Mouse (Mus musculus) MEL (cell line): ENCODE data around the gene Col23a1. TPM values are rescaled to one million over a fixed set of nuclear protein-coding genes. Genes with fewer than 3 reads are reported as not detected.

Source experiments
- DNase-seq: peaks from one replicate; pipeline ENCODE4 v3.0.0; 2011; ENCODE audit warnings: low read depth, low spot score
- H3K27ac ChIP-seq: 2 replicates; pipeline ENCODE4 v1.5.1; 2012; ENCODE audit warnings: low read depth, mild to moderate bottlenecking, control low read depth, low read length, moderate library complexity; ENCODE audit not compliant: control insufficient read depth
- H3K27me3 ChIP-seq, 2 experiments: fragments of 150-350 bp in 1 of 2; sonication (generic) in 1 of 2; 2 replicates each; pipeline ENCODE4 v1.6.1; 2012; ENCODE audit warnings: low read length in 2 of 2, mild to moderate bottlenecking in 2 of 2, improper control_type of control experiment in 1 of 2, moderate library complexity in 1 of 2; ENCODE audit not compliant: insufficient read depth in 2 of 2, control insufficient read depth in 1 of 2
- H3K36me3 ChIP-seq, 2 experiments: 2 replicates each; pipeline ENCODE4 v1.6.1; 2012 to 2014; ENCODE audit warnings: low read length in 2 of 2, improper control_type of control experiment in 1 of 2, inconsistent platforms in 1 of 2, mild to moderate bottlenecking in 1 of 2; ENCODE audit not compliant: insufficient read depth in 2 of 2, control insufficient read depth in 1 of 2
- H3K4me1 ChIP-seq, 2 experiments: fragments of 150-350 bp in 1 of 2; sonication (generic) in 1 of 2; 2 replicates each; pipeline ENCODE4 v1.6.1; 2012; ENCODE audit warnings: low read length in 2 of 2, improper control_type of control experiment in 1 of 2, mild to moderate bottlenecking in 1 of 2; ENCODE audit not compliant: insufficient read depth in 2 of 2, control insufficient read depth in 1 of 2
- H3K4me3 ChIP-seq, 2 experiments: fragments of 150-350 bp in 1 of 2; sonication (generic) in 1 of 2; 2 replicates each; pipeline ENCODE4 v1.5.1; 2012; ENCODE audit warnings: low read depth in 2 of 2, low read length in 2 of 2, mild to moderate bottlenecking in 2 of 2, moderate library complexity in 2 of 2, control low read depth in 1 of 2, improper control_type of control experiment in 1 of 2; ENCODE audit not compliant: control insufficient read depth in 1 of 2, insufficient read depth in 1 of 2
- H3K79me2 ChIP-seq: 2 replicates; pipeline ENCODE4 v1.6.1; 2012; ENCODE audit warnings: mild to moderate bottlenecking, low read length, moderate library complexity; ENCODE audit not compliant: control insufficient read depth, poor library complexity, insufficient read depth
- H3K9ac ChIP-seq: 2 replicates; pipeline ENCODE4 v1.6.1; 2012; ENCODE audit warnings: low read depth, mild to moderate bottlenecking, control low read depth, low read length, moderate library complexity; ENCODE audit not compliant: control insufficient read depth, poor library complexity, severe bottlenecking
- H3K9me3 ChIP-seq: fragments of 150-350 bp; sonication (generic); replicated peaks from 2 replicates; pipeline ENCODE4 v1.6.1; 2012; ENCODE audit warnings: mild to moderate bottlenecking, low read length, improper control_type of control experiment, moderate library complexity; ENCODE audit not compliant: insufficient read depth
- ELF1 ChIP-seq: IDR thresholded peaks from 2 replicates; pipeline ENCODE4 v1.6.1; 2014; ENCODE audit warnings: low read depth, mild to moderate bottlenecking, inconsistent platforms, low read length, improper control_type of control experiment, moderate library complexity
- EP300 ChIP-seq, 2 experiments: IDR thresholded peaks; 2 replicates each; pipeline ENCODE4 v1.6.1; 2011; ENCODE audit warnings: improper control_type of control experiment in 2 of 2, low read length in 2 of 2, low read depth in 1 of 2, mild to moderate bottlenecking in 1 of 2
- ETS1 ChIP-seq: IDR thresholded peaks from 2 replicates; pipeline ENCODE4 v1.6.1; 2012; ENCODE audit warnings: low read depth, mild to moderate bottlenecking, inconsistent platforms, low read length, improper control_type of control experiment, moderate library complexity
- GABPA ChIP-seq: IDR thresholded peaks from 2 replicates; pipeline ENCODE4 v1.6.1; 2012; ENCODE audit warnings: low read depth, mild to moderate bottlenecking, inconsistent platforms, low read length, improper control_type of control experiment, moderate library complexity
- MAX ChIP-seq: IDR thresholded peaks from 2 replicates; pipeline ENCODE4 v1.6.1; 2011; ENCODE audit warnings: low read length, improper control_type of control experiment
- MAZ ChIP-seq: IDR thresholded peaks from 2 replicates; pipeline ENCODE4 v1.6.1; 2012; ENCODE audit warnings: low read depth, mild to moderate bottlenecking, inconsistent platforms, low read length, improper control_type of control experiment
- MXI1 ChIP-seq: IDR thresholded peaks from 2 replicates; pipeline ENCODE4 v1.6.1; 2011; ENCODE audit warnings: mild to moderate bottlenecking, low read depth, low read length, improper control_type of control experiment
- MYC ChIP-seq: IDR thresholded peaks from 2 replicates; pipeline ENCODE4 v1.6.1; 2011; ENCODE audit warnings: low read depth, mild to moderate bottlenecking, low read length, improper control_type of control experiment, moderate library complexity
- NELFE ChIP-seq: IDR thresholded peaks from 2 replicates; pipeline ENCODE4 v1.6.1; 2011; ENCODE audit warnings: low read depth, low read length, improper control_type of control experiment
- POLR2A ChIP-seq, 2 experiments: IDR thresholded peaks; 2 replicates each; pipeline ENCODE4 v1.6.1; 2011 to 2012; ENCODE audit warnings: low read length in 2 of 2, mild to moderate bottlenecking in 2 of 2, control low read depth in 1 of 2, improper control_type of control experiment in 1 of 2, low read depth in 1 of 2, moderate library complexity in 1 of 2; ENCODE audit not compliant: control insufficient read depth in 1 of 2, insufficient read depth in 1 of 2, poor library complexity in 1 of 2
- POLR2AphosphoS2 ChIP-seq: IDR thresholded peaks from 2 replicates; pipeline ENCODE4 v1.6.1; 2011; ENCODE audit warnings: low read length, improper control_type of control experiment
- RAD21 ChIP-seq: IDR thresholded peaks from 2 replicates; pipeline ENCODE4 v1.6.1; 2011; ENCODE audit warnings: mild to moderate bottlenecking, low read depth, low read length, improper control_type of control experiment
- SIN3A ChIP-seq: IDR thresholded peaks from 2 replicates; pipeline ENCODE4 v1.6.1; 2012; ENCODE audit warnings: low read length, improper control_type of control experiment, inconsistent platforms
- SMC3 ChIP-seq: IDR thresholded peaks from 2 replicates; pipeline ENCODE4 v1.6.1; 2011; ENCODE audit warnings: low read depth, low read length, improper control_type of control experiment
- UBTF ChIP-seq: IDR thresholded peaks from 2 replicates; pipeline ENCODE4 v1.6.1; 2012; ENCODE audit warnings: low read depth, mild to moderate bottlenecking, inconsistent platforms, low read length, improper control_type of control experiment, moderate library complexity, borderline replicate concordance; ENCODE audit not compliant: insufficient read depth
- USF1 ChIP-seq: IDR thresholded peaks from 2 replicates; pipeline ENCODE4 v1.6.1; 2014; ENCODE audit warnings: low read depth, mild to moderate bottlenecking, inconsistent platforms, low read length, improper control_type of control experiment, moderate library complexity
- polyA plus RNA-seq, 2 experiments: library from polyadenylated mRNA; stranded (reverse) in 1 of 2; unstranded in 1 of 2; fragments of >175 nt in 1 of 2; fragments of >200 nt in 1 of 2; gene quantifications; 2 replicates each; pipeline versions ENCODE4 v1.2.1 to v1.2.4; 2012; ENCODE audit warnings: low replicate concordance in 2 of 2, low read depth in 1 of 2; ENCODE audit not compliant: insufficient read length in 2 of 2, insufficient read depth in 1 of 2, missing spikeins in 1 of 2
- total RNA-seq: library from RNA; depleted of rRNA; stranded (reverse); fragments of 300-350 nt; gene quantifications from 2 replicates; pipeline ENCODE4 v1.2.3, GENCODE M21; 2012

Gene Col23a1
- total and polyA plus RNA-seq, 3 experiments, result under 0.01 to 0.03 TPM; not detected in 1

DNA sequence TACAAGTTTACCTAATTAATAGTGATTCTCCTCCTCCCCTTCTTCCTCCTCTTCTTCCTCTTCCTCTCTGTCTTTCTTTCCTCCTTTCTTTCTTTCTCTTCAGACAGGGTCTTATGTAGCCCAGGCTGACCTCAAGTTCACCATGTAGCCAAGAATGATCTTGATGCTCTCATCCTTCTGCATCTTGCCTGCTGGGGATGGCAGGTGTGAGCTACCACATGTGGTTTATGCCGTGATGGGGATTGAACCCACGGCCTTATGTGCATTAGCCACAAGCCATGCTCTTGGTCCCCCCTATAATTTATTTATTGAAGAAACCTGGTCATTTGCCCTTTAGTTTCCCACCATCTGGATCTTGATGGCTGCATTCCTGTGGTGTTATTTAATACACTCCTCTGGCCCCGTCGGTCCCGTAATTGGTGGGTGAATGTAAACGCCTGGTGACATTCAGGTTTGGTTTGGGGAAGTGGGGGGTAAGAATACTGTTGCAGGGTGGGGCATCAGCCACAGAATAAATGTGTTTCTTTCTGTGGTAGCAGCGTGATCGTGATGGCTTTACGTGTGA lies 104.7 kb downstream of the Col23a1 start:
- TF ChIP-seq POLR2AphosphoS2, result no peak
- no peak for TF ChIP-seq POLR2A (IDR thresholded peaks at IDR 0.05; ENCODE audit: control insufficient read depth in 1 of 2, insufficient read depth in 1 of 2, low read depth in 1 of 2, low read length in 2 of 2, poor library complexity in 1 of 2)
- no peak for TF ChIP-seq UBTF
- no peak for TF ChIP-seq ELF1
- no peak for TF ChIP-seq MXI1
- H3K4me1 ChIP-seq, result no peaks in the 10 kb centered on the region
- H3K9me3 ChIP-seq, result no peaks in the 10 kb centered on the region
- no peaks in the 10 kb centered on the region; a peak in 1 of 4 replicates for H3K27me3 ChIP-seq
- H3K9ac ChIP-seq, result no peak overlapping the region
- H3K4me3 ChIP-seq, result no peak overlapping the region
- no peaks in the 10 kb centered on the region for H3K79me2 ChIP-seq
- no peak for DNase-seq
- H3K27ac ChIP-seq, result no peak overlapping the region
- H3K36me3 ChIP-seq, result no peaks in the 10 kb centered on the region

DNA sequence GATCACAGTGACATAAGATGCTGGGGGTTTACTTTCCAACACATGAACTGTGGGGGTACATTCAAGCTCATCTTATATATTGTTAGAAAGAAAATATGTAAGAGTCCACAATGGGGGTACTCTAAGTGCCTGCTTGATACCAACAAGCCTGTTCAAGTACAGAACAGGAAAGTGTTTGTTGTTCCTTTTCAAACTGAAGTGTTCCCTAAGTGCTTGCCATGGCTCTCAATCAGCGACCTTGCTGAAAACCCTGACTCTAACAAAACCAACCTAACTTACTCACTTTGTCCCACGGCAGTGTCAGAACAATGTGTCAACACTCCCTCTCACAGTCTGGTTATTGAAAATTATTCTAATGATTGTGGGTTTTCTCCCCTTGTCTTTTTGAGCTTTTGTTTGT lies 106.7 kb downstream of the Col23a1 start:
- Histone ChIP-seq H3K27me3 (no peaks in the 10 kb centered on the region; a peak in 1 of 4 replicates), H3K9ac (no peak overlapping the region), H3K4me3 (no peak overlapping the region), H3K27ac (no peak overlapping the region), H3K9me3 (no peaks in the 10 kb centered on the region), H3K79me2 (no peaks in the 10 kb centered on the region), H3K36me3 (no peaks in the 10 kb centered on the region), H3K4me1 (no peaks in the 10 kb centered on the region)
- no peak for DNase-seq
- TF ChIP-seq MAX (no peak), SMC3 (no peak), MAZ (no peak), SIN3A (no peak), ETS1 (no peak), RAD21 (no peak), MYC (no peak), ELF1 (no peak), GABPA (no peak), USF1 (no peak)

DNA sequence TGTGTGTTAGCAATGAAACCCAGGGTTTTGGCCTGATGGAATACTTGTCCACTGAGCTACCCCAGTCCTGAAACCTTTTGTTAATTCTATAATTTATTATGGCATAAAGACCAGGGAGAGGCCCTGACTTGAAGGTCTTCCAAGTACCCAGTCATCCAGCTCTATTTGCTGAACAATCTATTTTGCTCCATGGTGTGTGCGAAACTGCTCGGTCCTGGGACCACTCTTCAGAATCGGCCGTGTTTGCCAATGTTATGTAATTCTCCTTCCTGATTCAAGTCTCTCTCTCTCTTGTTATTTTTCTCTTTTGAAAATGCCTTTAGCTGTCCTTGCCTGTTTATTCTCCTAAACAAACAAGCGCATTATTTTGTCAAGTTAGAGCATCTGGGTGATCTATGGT lies 108.4 kb downstream of the Col23a1 start:
- Histone ChIP-seq H3K27me3 (no peaks in the 10 kb centered on the region; a peak in 1 of 4 replicates), H3K9ac (no peak overlapping the region), H3K27ac (no peak overlapping the region), H3K36me3 (no peaks in the 10 kb centered on the region), H3K9me3 (no peaks in the 10 kb centered on the region), H3K79me2 (no peaks in the 10 kb centered on the region), H3K4me3 (no peak overlapping the region), H3K4me1 (no peaks in the 10 kb centered on the region)
- TF ChIP-seq NELFE (no peak), EP300 (IDR thresholded peaks at IDR 0.05; ENCODE audit: low read depth in 1 of 2, low read length in 2 of 2) (no peak), SMC3 (no peak)
- no peak for DNase-seq
